Mouse (Mus musculus): ENCODE results near the gene Eif3g. TPM values are rescaled to one million over a fixed set of nuclear protein-coding genes. Genes with fewer than 3 reads are reported as not detected.

Eif3g gene
- total RNA-seq, 2 experiments from 2014 or later, result 98.6 to 100 TPM

GRCm38 (mm10) chr9:20889185-20890141 is 9.0 kb downstream of the Eif3g start:
- DNase-seq (ENCODE audit: low spot score), result no peak

- DNase-seq (ENCODE audit: low spot score), result no peak
These were observed 10.0 kb downstream of the Eif3g start for GRCm38 (mm10) chr9:20888386-20888765.

GRCm38 (mm10) chr9:20887704-20888385 is 10.6 kb downstream of the Eif3g start, which contains the start of gene Ppan:
Ppan (plus strand) TSS chr9:20888175.
- peak; percentile 96 for DNase-seq (ENCODE audit: low spot score)

- no peak for DNase-seq (ENCODE audit: low spot score)
These were observed 11.2 kb downstream of the Eif3g start for GRCm38 (mm10) chr9:20887191-20887590.

GRCm38 (mm10) chr9:20886563-20886962 is 11.9 kb downstream of the Eif3g start:
- DNase-seq (ENCODE audit: low spot score), result no peak

GRCm38 (mm10) chr9:20879097-20879792 is 19.2 kb downstream of the Eif3g start, which contains the start of gene Angptl6:
Angptl6 (minus strand) TSS chr9:20879727.
- no peak for DNase-seq (ENCODE audit: low spot score)

GRCm38 (mm10) chr9:20878710-20879065 is 19.7 kb downstream of the Eif3g start:
- DNase-seq (ENCODE audit: low spot score), result no peak

- DNase-seq (ENCODE audit: low spot score), result peak; percentile 99
These were observed 20.2 kb downstream of the Eif3g start for GRCm38 (mm10) chr9:20878041-20878709.

GRCm38 (mm10) chr9:20877118-20878040 is 21.0 kb downstream of the Eif3g start:
- no peak for DNase-seq (ENCODE audit: low spot score)

- DNase-seq (ENCODE audit: low spot score), result no peak
These were observed 21.9 kb downstream of the Eif3g start for GRCm38 (mm10) chr9:20876318-20877117.

GRCm38 (mm10) chr9:20875021-20875790 is 23.2 kb downstream of the Eif3g start:
- no peak for DNase-seq (ENCODE audit: low spot score)

GRCm38 (mm10) chr9:20873521-20873920 is 24.9 kb downstream of the Eif3g start:
- no peak for DNase-seq (ENCODE audit: low spot score)

- DNase-seq (ENCODE audit: low spot score), result no peak
These were observed 25.4 kb downstream of the Eif3g start for GRCm38 (mm10) chr9:20872991-20873390.

GRCm38 (mm10) chr9:20870211-20871173 is 27.9 kb downstream of the Eif3g start:
- DNase-seq (ENCODE audit: low spot score), result no peak

- no peak for DNase-seq (ENCODE audit: low spot score)
These were observed 29.2 kb downstream of the Eif3g start for GRCm38 (mm10) chr9:20869246-20869645.

- no peak for DNase-seq (ENCODE audit: low spot score)
These were observed 29.9 kb downstream of the Eif3g start, which contains the start of gene A230050P20Rik for GRCm38 (mm10) chr9:20868448-20869001. A230050P20Rik (plus strand) TSS chr9:20868642.

- no peak for DNase-seq (ENCODE audit: low spot score)
These were observed 31.5 kb downstream of the Eif3g start for GRCm38 (mm10) chr9:20866879-20867278.

Data from gastrocnemius, adult 18-20 months (tissue).